Mouse (Mus musculus) fibroblast of lung, adult 2 months (primary cell): Measurements from ENCODE around the gene Olfr1280.
"Not testable (repeated sequence)": the region's sequence is repeated elsewhere in the genome, so short reads cannot be mapped to it uniquely, and the experiment has no call there.

Source experiments
- DNase-seq: peaks from one replicate; pipeline ENCODE4 v3.0.0-alpha.2; 2011; ENCODE audit warnings: low read depth

The Olfr1280 gene

GRCm38 (mm10) chr2:111313717-111314116, at the start of gene Olfr1280:
Gene Olfr1280, plus strand, starts transcription at chr2:111314017.
- DNase-seq: no peak

GRCm38 (mm10) chr2:111274006-111274405, 39.8 kb upstream of the Olfr1280 start, which contains the start of gene Olfr1277:
Gene Olfr1277, minus strand, starts transcription at chr2:111274106.
- DNase-seq: no peak

- no peak for DNase-seq
These were observed 24.0 kb upstream of the Olfr1280 start, which contains the start of gene Olfr1278 for GRCm38 (mm10) chr2:111289836-111290235. Gene Olfr1278, plus strand, starts transcription at chr2:111290136.

- no peak for DNase-seq
These were observed 15.3 kb upstream of the Olfr1280 start for GRCm38 (mm10) chr2:111298541-111298940.

- no peak for DNase-seq
These were observed 13.4 kb upstream of the Olfr1280 start, which contains the start of gene Olfr1279 for GRCm38 (mm10) chr2:111300374-111300773. Gene Olfr1279, plus strand, starts transcription at chr2:111300635.

GRCm38 (mm10) chr2:111326220-111326619, 12.4 kb downstream of the Olfr1280 start, which contains the start of gene Olfr1281:
Gene Olfr1281, plus strand, starts transcription at chr2:111326520.
- DNase-seq: no peak

GRCm38 (mm10) chr2:111333721-111334120, 19.9 kb downstream of the Olfr1280 start:
- not testable (repeated sequence) for DNase-seq

GRCm38 (mm10) chr2:111335976-111336375, 22.2 kb downstream of the Olfr1280 start, which contains the start of gene Olfr1282:
Gene Olfr1282, minus strand, starts transcription at chr2:111336076.
- DNase-seq: no peak

- DNase-seq: no peak
These were observed 52.7 kb downstream of the Olfr1280 start, which contains the start of gene Olfr1283 for GRCm38 (mm10) chr2:111366490-111366889. Gene Olfr1283, plus strand, starts transcription at chr2:111366790.

GRCm38 (mm10) chr2:111375222-111375621, 61.4 kb downstream of the Olfr1280 start, which contains the start of gene Olfr1284:
Gene Olfr1284, plus strand, starts transcription at chr2:111375522.
- no peak for DNase-seq
